Mouse (Mus musculus): Measurements from ENCODE around the gene Triap1. TPM values are rescaled to one million over a fixed set of nuclear protein-coding genes. Genes with fewer than 3 reads are reported as not detected.

Triap1 gene
- polyA plus RNA-seq, 1 experiment from 2014 or later: 60.0 TPM

Other genes with a start within 250 kb of the Triap1 start
- gene Gm10401, start 242.9 kb upstream of the Triap1 start, polyA plus RNA-seq (2014; fragmentation: Nextera tagmentation; extraction: Ambion mirVana): 24.9 and 34.4 TPM in 2 replicates
- gene Acads, start 221.9 kb upstream of the Triap1 start, polyA plus RNA-seq (2014; fragmentation: Nextera tagmentation; extraction: Ambion mirVana): 22.9 and 30.8 TPM in 2 replicates
- gene Unc119b, start 206.2 kb upstream of the Triap1 start, polyA plus RNA-seq (2014; fragmentation: Nextera tagmentation; extraction: Ambion mirVana): 46.8 and 57.2 TPM in 2 replicates
- gene Mlec, start 183.0 kb upstream of the Triap1 start, polyA plus RNA-seq (2014; fragmentation: Nextera tagmentation; extraction: Ambion mirVana): 41.2 and 44.1 TPM in 2 replicates
- gene Cabp1, start 146.8 kb upstream of the Triap1 start, polyA plus RNA-seq (2014; fragmentation: Nextera tagmentation; extraction: Ambion mirVana): 5.0 and 7.6 TPM in 2 replicates
- gene Pop5, start 105.4 kb upstream of the Triap1 start, polyA plus RNA-seq (2014; fragmentation: Nextera tagmentation; extraction: Ambion mirVana): 104 and 106 TPM in 2 replicates
- gene Rnf10, start 68.3 kb upstream of the Triap1 start, polyA plus RNA-seq (2014; fragmentation: Nextera tagmentation; extraction: Ambion mirVana): 65.9 and 87.5 TPM in 2 replicates
- gene Coq5, start 61.6 kb upstream of the Triap1 start, polyA plus RNA-seq (2014; fragmentation: Nextera tagmentation; extraction: Ambion mirVana): 52.6 and 55.5 TPM in 2 replicates
- gene Dynll1, start 40.2 kb upstream of the Triap1 start, polyA plus RNA-seq (2014; fragmentation: Nextera tagmentation; extraction: Ambion mirVana): 1,538 and 1,558 TPM in 2 replicates
- 305 and 320 TPM in 2 replicates for gene Srsf9, start 14.0 kb upstream of the Triap1 start, polyA plus RNA-seq (2014; fragmentation: Nextera tagmentation; extraction: Ambion mirVana)
- 43.0 and 51.2 TPM in 2 replicates for gene Gatc, start within 50 bp of the Triap1 start, polyA plus RNA-seq (2014; fragmentation: Nextera tagmentation; extraction: Ambion mirVana)
- 811 and 829 TPM in 2 replicates for gene Cox6a1, start 7.8 kb downstream of the Triap1 start, polyA plus RNA-seq (2014; fragmentation: Nextera tagmentation; extraction: Ambion mirVana)
- gene Msi1, start 88.4 kb downstream of the Triap1 start, polyA plus RNA-seq (2014; fragmentation: Nextera tagmentation; extraction: Ambion mirVana): 136 and 141 TPM in 2 replicates
- 0.56 and 1.1 TPM in 2 replicates for gene Pla2g1b, start 125.0 kb downstream of the Triap1 start, polyA plus RNA-seq (2014; fragmentation: Nextera tagmentation; extraction: Ambion mirVana)
- gene Sirt4, start 143.5 kb downstream of the Triap1 start, polyA plus RNA-seq (2014; fragmentation: Nextera tagmentation; extraction: Ambion mirVana): 21.3 and 23.1 TPM in 2 replicates
- gene Pxn, start 165.5 kb downstream of the Triap1 start, polyA plus RNA-seq (2014; fragmentation: Nextera tagmentation; extraction: Ambion mirVana): 9.0 and 10.1 TPM in 2 replicates
- gene Rplp0, start 218.2 kb downstream of the Triap1 start, polyA plus RNA-seq (2014; fragmentation: Nextera tagmentation; extraction: Ambion mirVana): 1,244 and 1,247 TPM in 2 replicates
- gene Gcn1l1, start 224.0 kb downstream of the Triap1 start, polyA plus RNA-seq (2014; fragmentation: Nextera tagmentation; extraction: Ambion mirVana): 31.8 and 39.4 TPM in 2 replicates

All from hindbrain, embryonic 11.5 days (tissue).